Mouse (Mus musculus): ENCODE results near the gene Slc25a13.
"Not testable (repeated sequence)": the region's sequence is repeated elsewhere in the genome, so short reads cannot be mapped to it uniquely, and the experiment has no call there.

The Slc25a13 gene

DNA sequence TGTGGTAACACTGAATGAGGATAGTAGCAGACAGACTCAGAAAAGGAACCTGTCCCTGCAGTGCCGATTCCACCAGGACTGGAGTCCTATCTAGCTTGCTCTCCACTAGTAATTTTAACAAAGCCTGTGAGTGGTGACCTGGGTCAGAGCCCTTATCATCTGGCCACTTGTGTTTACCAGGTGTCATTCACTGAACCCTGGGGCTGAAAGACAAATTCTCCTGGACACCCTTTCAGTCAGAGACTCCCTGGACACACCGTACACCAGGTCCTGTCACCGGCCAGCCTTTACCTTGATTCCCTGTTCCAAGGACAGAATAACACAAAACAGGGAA, 31.3 kb downstream of the Slc25a13 start:
- Histone ChIP-seq H3K9me3 (ENCODE audit: low read length) (no peaks in the 10 kb centered on the region), H3K4me3 (replicated peaks; ENCODE audit: low read length) (no peak overlapping the region), H3K27me3 (ENCODE audit: insufficient read depth, low read length) (no peaks in the 10 kb centered on the region), H3K36me3 (ENCODE audit: insufficient read depth, low read length) (peaks cover 47% of the 10 kb centered on the region), H3K4me1 (replicated peaks; ENCODE audit: low read depth, low read length) (peaks cover 96% of the 10 kb centered on the region)
- TF ChIP-seq POU5F1 (IDR thresholded peaks at IDR 0.05; ENCODE audit: borderline replicate concordance, low read length): no peak
- TF ChIP-seq CTCF (conservative IDR thresholded peaks at IDR 0.05; ENCODE audit: low read length): no peak
- no peak for TF ChIP-seq NANOG (IDR thresholded peaks at IDR 0.05; ENCODE audit: borderline replicate concordance, low read length)

DNA sequence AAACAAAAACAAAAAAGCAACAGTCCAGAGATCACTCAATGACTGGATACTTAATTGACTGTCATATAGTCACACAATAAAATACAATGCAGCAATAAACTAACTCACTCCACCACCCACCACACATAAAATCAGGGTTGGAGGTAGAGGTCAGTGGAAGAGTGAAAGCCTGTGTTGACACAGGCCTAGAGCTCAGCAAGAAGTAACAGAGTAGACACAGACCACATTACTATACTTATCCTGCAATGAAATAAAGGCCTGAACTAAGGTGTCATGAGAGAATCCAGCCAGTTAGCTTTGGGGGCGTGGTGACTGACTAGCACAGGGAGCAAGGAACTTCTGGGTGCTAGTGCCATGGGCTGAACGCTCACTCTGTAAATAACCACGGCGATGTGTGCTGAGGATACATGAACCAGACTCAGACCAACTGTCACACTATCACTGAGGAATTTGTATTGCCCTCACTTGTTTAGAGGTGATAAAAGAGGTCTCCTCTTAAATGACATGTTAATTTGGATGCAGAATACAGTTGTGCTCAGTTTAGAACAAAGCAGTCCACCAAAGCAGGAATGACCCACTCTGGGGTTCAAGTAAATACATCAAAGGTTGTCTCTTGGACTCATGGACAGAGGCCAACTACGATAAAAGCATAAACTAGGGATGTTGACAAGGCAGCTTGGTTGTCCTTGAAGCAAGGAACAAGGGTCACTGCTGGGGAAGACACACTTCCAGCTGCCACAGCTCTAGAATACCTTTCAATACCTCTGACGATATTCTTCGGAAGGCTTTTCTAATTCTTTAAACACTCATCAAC, 31.8 kb downstream of the Slc25a13 start:
- H3K4me3 ChIP-seq (replicated peaks; ENCODE audit: low read length): no peak overlapping the region
- H3K9me3 ChIP-seq (ENCODE audit: low read length): no peaks in the 10 kb centered on the region
- no peaks in the 10 kb centered on the region for H3K27me3 ChIP-seq (ENCODE audit: insufficient read depth, low read length)
- H3K4me1 ChIP-seq (replicated peaks; ENCODE audit: low read depth, low read length): peaks cover 96% of the 10 kb centered on the region
- TF ChIP-seq POU5F1 (IDR thresholded peaks at IDR 0.05; ENCODE audit: borderline replicate concordance, low read length) (no peak), CTCF (conservative IDR thresholded peaks at IDR 0.05; ENCODE audit: low read length) (no peak), NANOG (IDR thresholded peaks at IDR 0.05; ENCODE audit: borderline replicate concordance, low read length) (no peak)
- peaks cover 46% of the 10 kb centered on the region for H3K36me3 ChIP-seq (ENCODE audit: insufficient read depth, low read length)

DNA sequence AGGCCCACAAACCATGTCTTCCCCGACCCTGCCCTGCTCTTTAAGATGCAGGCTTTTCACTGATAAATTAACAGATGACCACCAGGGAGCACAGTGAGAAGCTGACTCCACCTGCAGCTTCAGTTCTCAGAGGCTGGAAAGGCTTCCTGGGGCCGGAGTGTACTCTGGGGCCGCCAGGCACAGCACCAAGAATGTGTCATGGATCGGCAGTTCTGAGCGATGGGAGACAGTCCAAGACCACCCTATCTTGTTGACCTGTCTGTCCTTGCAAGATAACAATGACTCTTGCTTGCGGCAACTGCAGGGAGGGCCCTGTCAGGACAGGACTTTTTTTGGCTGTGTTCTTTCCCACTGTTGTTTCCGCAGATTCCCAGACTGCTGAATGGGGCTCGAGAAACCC, 33.4 kb downstream of the Slc25a13 start:
- peaks cover 95% of the 10 kb centered on the region for H3K4me1 ChIP-seq (replicated peaks; ENCODE audit: low read depth, low read length)
- H3K27me3 ChIP-seq (ENCODE audit: insufficient read depth, low read length): no peaks in the 10 kb centered on the region
- peaks cover 40% of the 10 kb centered on the region for H3K36me3 ChIP-seq (ENCODE audit: insufficient read depth, low read length)
- TF ChIP-seq POU5F1 (IDR thresholded peaks at IDR 0.05; ENCODE audit: borderline replicate concordance, low read length) (no peak), NANOG (IDR thresholded peaks at IDR 0.05; ENCODE audit: borderline replicate concordance, low read length) (0 out of 2 replicates have a peak, but pooled peaks have one; percentile 12), CTCF (conservative IDR thresholded peaks at IDR 0.05; ENCODE audit: low read length) (no peak)
- H3K9me3 ChIP-seq (ENCODE audit: low read length): no peaks in the 10 kb centered on the region
- H3K4me3 ChIP-seq (replicated peaks; ENCODE audit: low read length): peak overlapping the region; percentile 59

DNA sequence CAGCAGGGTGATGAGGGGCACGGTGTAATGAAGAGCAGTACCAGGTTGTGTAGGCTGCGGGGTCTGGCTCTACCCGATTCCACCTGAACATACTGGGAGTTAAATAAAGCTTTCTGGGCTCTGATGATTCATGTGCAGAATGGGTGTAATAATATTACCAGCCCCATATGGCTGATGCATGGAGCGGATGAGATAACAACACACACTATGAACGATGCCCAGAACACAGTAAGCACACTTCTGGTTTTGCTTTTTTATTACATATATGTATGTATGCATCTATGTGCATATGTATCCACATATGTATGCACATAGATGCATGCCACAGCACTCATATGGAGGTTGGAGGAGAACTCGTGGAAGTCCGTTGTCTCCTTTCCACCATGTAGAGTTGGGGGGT, 34.8 kb downstream of the Slc25a13 start:
- peaks cover 88% of the 10 kb centered on the region for H3K4me1 ChIP-seq (replicated peaks; ENCODE audit: low read depth, low read length)
- no peak for TF ChIP-seq NANOG (IDR thresholded peaks at IDR 0.05; ENCODE audit: borderline replicate concordance, low read length)
- no peak for TF ChIP-seq POU5F1 (IDR thresholded peaks at IDR 0.05; ENCODE audit: borderline replicate concordance, low read length)
- TF ChIP-seq CTCF (conservative IDR thresholded peaks at IDR 0.05; ENCODE audit: low read length): no peak
- no peaks in the 10 kb centered on the region for H3K27me3 ChIP-seq (ENCODE audit: insufficient read depth, low read length)
- no peak overlapping the region for H3K4me3 ChIP-seq (replicated peaks; ENCODE audit: low read length)
- no peaks in the 10 kb centered on the region for H3K9me3 ChIP-seq (ENCODE audit: low read length)
- H3K36me3 ChIP-seq (ENCODE audit: insufficient read depth, low read length): peaks cover 38% of the 10 kb centered on the region

DNA sequence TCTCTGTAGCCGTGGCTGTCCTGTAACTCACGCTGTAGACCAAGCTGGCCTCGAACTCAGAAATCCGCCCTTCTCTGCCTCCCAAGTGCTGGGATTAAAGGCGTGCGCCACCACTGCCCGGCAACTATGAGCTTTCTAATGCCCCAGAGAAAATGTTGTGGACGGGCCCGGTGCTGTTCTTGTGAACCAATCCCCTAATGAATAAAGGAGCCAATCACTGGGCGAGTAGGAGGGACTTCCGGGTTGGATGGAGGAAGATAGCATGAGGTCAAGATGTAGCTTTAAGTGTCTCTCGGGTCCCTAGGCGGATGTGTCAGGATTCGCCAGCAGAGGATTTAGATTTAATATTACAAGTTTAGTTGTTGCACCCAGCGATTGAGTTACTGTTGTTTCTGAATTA, 38.6 kb downstream of the Slc25a13 start:
- not testable (repeated sequence) for H3K27me3 ChIP-seq (ENCODE audit: insufficient read depth, low read length); H3K9me3 ChIP-seq (ENCODE audit: low read length)
- Histone ChIP-seq H3K4me3 (replicated peaks; ENCODE audit: low read length) (peak overlapping the region; percentile 73), H3K36me3 (ENCODE audit: insufficient read depth, low read length) (peaks cover 31% of the 10 kb centered on the region), H3K4me1 (replicated peaks; ENCODE audit: low read depth, low read length) (peaks cover 84% of the 10 kb centered on the region)

DNA sequence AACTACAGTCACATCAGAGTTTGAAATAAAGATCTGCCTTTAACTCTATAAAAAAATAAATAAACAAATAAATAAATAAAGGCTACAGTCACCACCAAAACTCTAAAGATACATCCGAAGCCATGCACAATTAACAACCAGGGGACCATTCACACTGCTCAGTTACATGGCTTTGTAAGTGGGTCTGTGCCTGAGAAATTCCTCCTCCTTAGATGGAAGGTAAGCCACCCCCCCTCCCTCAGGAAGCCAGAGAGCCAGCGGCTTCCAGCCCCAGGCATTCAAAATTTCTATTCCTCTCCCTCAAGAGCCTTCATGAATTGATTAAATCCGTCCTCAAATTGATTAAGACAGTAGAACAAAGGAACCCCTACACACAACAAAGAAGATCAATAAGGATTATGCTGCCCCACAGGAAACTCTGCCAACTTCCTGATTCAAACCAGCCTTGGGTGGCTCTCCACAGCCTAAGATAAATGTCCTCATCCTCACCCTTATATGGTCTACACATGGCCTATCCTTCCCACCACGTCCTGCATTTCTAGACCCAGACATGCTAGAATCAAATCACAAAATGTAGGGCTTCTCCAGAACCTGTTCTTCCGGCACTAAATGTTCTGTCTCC, 41.5 kb downstream of the Slc25a13 start:
- Histone ChIP-seq H3K4me1 (replicated peaks; ENCODE audit: low read depth, low read length) (peaks cover 67% of the 10 kb centered on the region), H3K9me3 (ENCODE audit: low read length) (no peaks in the 10 kb centered on the region), H3K27me3 (ENCODE audit: insufficient read depth, low read length) (no peaks in the 10 kb centered on the region), H3K4me3 (replicated peaks; ENCODE audit: low read length) (no peak overlapping the region), H3K36me3 (ENCODE audit: insufficient read depth, low read length) (peaks cover 18% of the 10 kb centered on the region)
- TF ChIP-seq NANOG (IDR thresholded peaks at IDR 0.05; ENCODE audit: borderline replicate concordance, low read length) (no peak), POU5F1 (IDR thresholded peaks at IDR 0.05; ENCODE audit: borderline replicate concordance, low read length) (no peak), CTCF (conservative IDR thresholded peaks at IDR 0.05; ENCODE audit: low read length) (no peak)

DNA sequence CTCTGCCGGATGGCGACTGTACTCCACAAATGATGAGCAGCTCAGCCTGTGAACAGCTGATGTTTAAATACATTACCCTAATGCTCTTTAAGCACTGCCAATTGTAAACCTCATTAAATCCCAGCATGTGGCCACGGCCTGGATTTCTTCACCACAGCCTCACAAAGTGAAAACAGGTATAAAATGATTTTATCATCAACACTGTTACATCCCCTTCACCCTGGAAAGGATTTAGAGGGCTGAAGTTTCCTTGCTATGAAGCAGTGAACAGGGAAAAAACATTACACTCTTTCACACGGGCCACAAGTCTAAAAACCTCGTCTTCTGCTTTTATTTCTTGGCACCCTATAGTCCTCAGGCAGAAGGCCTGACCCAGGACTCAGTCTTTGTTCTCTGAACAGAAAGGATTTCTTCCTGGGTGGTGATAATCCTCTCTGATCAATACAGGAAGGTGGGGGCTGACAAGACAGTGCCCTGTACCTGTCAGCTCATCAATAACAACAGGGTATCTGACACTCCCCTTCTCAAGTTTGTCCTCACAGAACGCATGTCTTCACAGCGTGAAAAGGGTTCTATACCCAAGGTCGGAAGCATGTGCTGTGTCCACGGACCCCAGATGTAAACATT, 42.9 kb downstream of the Slc25a13 start:
- H3K4me1 ChIP-seq (replicated peaks; ENCODE audit: low read depth, low read length): peaks cover 60% of the 10 kb centered on the region
- TF ChIP-seq NANOG (IDR thresholded peaks at IDR 0.05; ENCODE audit: borderline replicate concordance, low read length): peak; percentile 91; the same call in 1 of the 2 replicates
- TF ChIP-seq POU5F1 (IDR thresholded peaks at IDR 0.05; ENCODE audit: borderline replicate concordance, low read length): no peak
- H3K9me3 ChIP-seq (ENCODE audit: low read length): no peaks in the 10 kb centered on the region
- no peaks in the 10 kb centered on the region for H3K27me3 ChIP-seq (ENCODE audit: insufficient read depth, low read length)
- H3K4me3 ChIP-seq (replicated peaks; ENCODE audit: low read length): no peak overlapping the region
- H3K36me3 ChIP-seq (ENCODE audit: insufficient read depth, low read length): peaks cover 13% of the 10 kb centered on the region

DNA sequence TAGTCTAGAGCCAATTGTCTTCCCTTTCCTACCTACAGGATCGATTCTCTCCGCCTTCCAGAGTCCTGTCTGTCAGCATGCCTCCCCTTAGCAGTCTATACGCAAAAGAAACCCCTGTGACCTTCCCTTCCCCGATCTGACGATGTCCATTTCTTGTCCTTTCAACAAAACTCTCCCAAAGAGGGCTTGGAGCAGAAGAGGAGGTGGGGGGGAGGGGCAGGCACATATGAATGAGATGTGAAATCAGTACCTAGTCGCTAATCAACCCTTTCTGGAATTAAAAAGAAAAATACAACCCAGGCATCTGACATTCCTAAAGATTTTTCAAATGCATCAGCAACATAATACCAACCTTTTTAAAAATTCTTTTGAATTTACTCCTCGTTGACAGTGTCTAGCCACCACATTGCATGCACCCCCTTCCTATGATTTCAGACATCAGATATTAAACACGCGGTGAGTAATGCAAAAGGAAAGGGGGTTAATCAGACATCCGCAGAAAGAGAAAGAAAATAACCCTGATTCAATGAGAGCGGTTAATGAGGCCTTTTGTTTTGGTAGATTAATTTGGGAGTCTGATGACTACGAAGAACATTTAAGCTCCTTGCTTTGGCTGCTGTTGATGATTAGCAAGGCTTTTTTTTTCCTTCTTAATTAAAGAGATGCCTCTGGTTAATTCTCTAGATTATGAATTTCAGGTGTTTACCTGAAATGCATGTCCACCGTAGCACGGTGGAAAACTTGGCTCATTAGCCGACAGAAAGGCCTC, 43.6 kb downstream of the Slc25a13 start:
- Histone ChIP-seq H3K36me3 (ENCODE audit: insufficient read depth, low read length) (peaks cover 9% of the 10 kb centered on the region), H3K4me3 (replicated peaks; ENCODE audit: low read length) (0 out of 2 replicates have a peak overlapping the region, but pooled peaks have one; percentile 30), H3K27me3 (ENCODE audit: insufficient read depth, low read length) (no peaks in the 10 kb centered on the region), H3K4me1 (replicated peaks; ENCODE audit: low read depth, low read length) (peaks cover 60% of the 10 kb centered on the region), H3K9me3 (ENCODE audit: low read length) (no peaks in the 10 kb centered on the region)
- TF ChIP-seq POU5F1 (IDR thresholded peaks at IDR 0.05; ENCODE audit: borderline replicate concordance, low read length): no peak
- TF ChIP-seq NANOG (IDR thresholded peaks at IDR 0.05; ENCODE audit: borderline replicate concordance, low read length): no peak
- no peak for TF ChIP-seq CTCF (conservative IDR thresholded peaks at IDR 0.05; ENCODE audit: low read length)
